Mouse (Mus musculus) embryonic facial prominence, embryonic 15.5 days (tissue): ENCODE measurements around the gene Bpifb3. TPM values are rescaled to one million over a fixed set of nuclear protein-coding genes. Genes with fewer than 3 reads are reported as not detected.

Experiments used
- ATAC-seq: fragments of 200-750 bp; cut with Nextera tagmentation; 2 replicates; pipeline ENCODE4 v1.8.0; 2017; ENCODE audit warnings: low read depth, moderate TSS enrichment; ENCODE audit not compliant: insufficient number of reproducible peaks, low FRiP score, low TSS enrichment
- H3K27ac ChIP-seq: fragments of 300-500 bp; sonication (generic); replicated peaks from 2 replicates; pipeline ENCODE4 v1.5.1; 2015; ENCODE audit warnings: mild to moderate bottlenecking, inconsistent platforms
- H3K27me3 ChIP-seq: fragments of 300-500 bp; sonication (generic); 2 replicates; pipeline ENCODE4 v1.6.1; 2015; ENCODE audit warnings: inconsistent platforms
- H3K36me3 ChIP-seq: fragments of 300-500 bp; sonication (generic); 2 replicates; pipeline ENCODE4 v1.6.1; 2015; ENCODE audit warnings: mild to moderate bottlenecking, inconsistent platforms
- H3K4me1 ChIP-seq: fragments of 300-500 bp; sonication (generic); 2 replicates; pipeline ENCODE4 v1.6.1; 2015; ENCODE audit warnings: inconsistent platforms
- H3K4me2 ChIP-seq: fragments of 300-500 bp; sonication (generic); replicated peaks from 2 replicates; pipeline ENCODE4 v1.6.1; 2015; ENCODE audit warnings: mild to moderate bottlenecking, inconsistent platforms
- H3K4me3 ChIP-seq: fragments of 300-500 bp; sonication (generic); replicated peaks from 2 replicates; pipeline ENCODE4 v1.5.1; 2015; ENCODE audit warnings: mild to moderate bottlenecking, inconsistent platforms
- H3K9ac ChIP-seq: fragments of 300-500 bp; sonication (generic); 2 replicates; pipeline ENCODE4 v1.6.1; 2015; ENCODE audit warnings: inconsistent platforms
- H3K9me3 ChIP-seq: fragments of 300-500 bp; sonication (generic); replicated peaks from 2 replicates; pipeline ENCODE4 v1.6.1; 2016; ENCODE audit warnings: inconsistent platforms
- WGBS: fragments of 180-500 bp; shearing (Covaris S2); methylation state at CpG from one replicate; pipeline ENCODE4 v1.1.7; 2015; 5-methylcytosine and 5-hydroxymethylcytosine counted together
- polyA plus RNA-seq: library from polyadenylated mRNA; unstranded; fragments of >200 nt; fragmentation: Nextera tagmentation; extraction: Ambion mirVana; gene quantifications from 2 replicates; pipeline ENCODE4 v1.2.1, GENCODE M21; 2015

Gene Bpifb3
- polyA plus RNA-seq, 1 experiment from 2014 or later = 0.21 TPM

DNA sequence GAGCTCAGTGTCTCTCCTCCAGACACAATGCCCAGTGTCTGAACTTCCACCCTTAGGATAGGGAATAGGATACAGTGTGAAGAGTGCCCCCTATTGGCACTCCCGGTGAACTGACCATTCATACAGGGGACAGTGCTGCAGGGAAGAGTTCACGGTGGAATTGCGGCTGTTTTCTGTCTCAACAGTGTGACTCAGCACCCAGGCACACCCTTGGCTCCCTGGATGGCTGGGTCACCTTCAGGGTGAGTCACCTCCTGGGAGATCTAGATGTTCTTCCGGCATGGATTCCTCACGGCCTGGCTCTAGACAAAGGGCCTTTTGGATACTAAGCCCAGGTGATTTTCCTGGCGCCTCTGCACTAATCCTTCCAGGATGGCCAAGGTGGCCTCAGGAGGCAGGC, 17.3 kb downstream of the Bpifb3 start:
- no peak overlapping the region for H3K9ac ChIP-seq
- WGBS = 85% methylated on average over 6 of the region's 6 CpGs
- no peaks in the 10 kb centered on the region for H3K9me3 ChIP-seq
- no peak overlapping the region for H3K4me3 ChIP-seq
- no peak overlapping the region for H3K4me2 ChIP-seq
- H3K27me3 ChIP-seq = no peaks in the 10 kb centered on the region
- no peak for ATAC-seq
- no peak overlapping the region for H3K27ac ChIP-seq
- no peaks in the 10 kb centered on the region for H3K36me3 ChIP-seq
- no peaks in the 10 kb centered on the region for H3K4me1 ChIP-seq

- H3K9me3 ChIP-seq = no peaks in the 10 kb centered on the region
- WGBS = 68% methylated on average over 5 of the region's 5 CpGs
- H3K4me2 ChIP-seq = no peak within 1 kb of the TSS
- H3K4me3 ChIP-seq = no peak within 1 kb of the TSS
- no peaks in the 10 kb centered on the region for H3K4me1 ChIP-seq
- H3K9ac ChIP-seq = no peak within 1 kb of the TSS
- no peak within 1 kb of the TSS for H3K27ac ChIP-seq
- H3K27me3 ChIP-seq = no peaks in the 10 kb centered on the region
- no peak for ATAC-seq
- no peaks in the 10 kb centered on the region for H3K36me3 ChIP-seq
Measured at GRCm38 (mm10) chr2:153937843-153938242, 19.8 kb downstream of the Bpifb3 start, which contains the start of gene Bpifb4. Bpifb4 (plus strand) TSS chr2:153938212.

- ATAC-seq = no peak
- Histone ChIP-seq H3K27me3 (no peaks in the 10 kb centered on the region), H3K36me3 (no peaks in the 10 kb centered on the region), H3K9me3 (no peaks in the 10 kb centered on the region), H3K27ac (no peak overlapping the region), H3K4me3 (no peak overlapping the region), H3K4me2 (no peak overlapping the region), H3K4me1 (no peaks in the 10 kb centered on the region), H3K9ac (no peak overlapping the region)
- 37% methylated on average over 3 of the region's 3 CpGs for WGBS
Measured at GRCm38 (mm10) chr2:153943537-153943936, 25.5 kb downstream of the Bpifb3 start.

DNA sequence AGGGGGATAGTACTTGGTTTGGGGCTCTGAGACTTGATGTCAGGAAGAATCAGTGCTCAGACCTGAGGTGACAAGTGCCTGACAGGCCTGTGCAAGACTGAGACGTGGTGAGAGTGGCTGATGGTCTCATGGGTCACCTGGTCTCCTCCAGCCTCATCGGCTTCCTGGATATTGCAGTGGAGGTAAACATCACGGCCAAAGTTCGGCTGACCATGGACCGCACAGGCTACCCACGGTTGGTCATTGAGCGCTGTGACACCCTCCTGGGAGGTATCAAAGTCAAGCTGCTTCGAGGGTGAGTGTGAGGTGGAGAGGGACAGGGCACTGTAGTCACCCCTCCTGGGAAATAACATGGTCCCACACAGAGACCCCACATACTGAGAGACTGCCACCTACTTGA, 26.5 kb downstream of the Bpifb3 start:
- no peak overlapping the region for H3K4me2 ChIP-seq
- H3K4me3 ChIP-seq = no peak overlapping the region
- no peaks in the 10 kb centered on the region for H3K4me1 ChIP-seq
- H3K27me3 ChIP-seq = no peaks in the 10 kb centered on the region
- H3K9me3 ChIP-seq = no peaks in the 10 kb centered on the region
- H3K36me3 ChIP-seq = no peaks in the 10 kb centered on the region
- H3K9ac ChIP-seq = no peak overlapping the region
- no peak overlapping the region for H3K27ac ChIP-seq
- 88% methylated on average over 8 of the region's 8 CpGs for WGBS
- no peak for ATAC-seq

DNA sequence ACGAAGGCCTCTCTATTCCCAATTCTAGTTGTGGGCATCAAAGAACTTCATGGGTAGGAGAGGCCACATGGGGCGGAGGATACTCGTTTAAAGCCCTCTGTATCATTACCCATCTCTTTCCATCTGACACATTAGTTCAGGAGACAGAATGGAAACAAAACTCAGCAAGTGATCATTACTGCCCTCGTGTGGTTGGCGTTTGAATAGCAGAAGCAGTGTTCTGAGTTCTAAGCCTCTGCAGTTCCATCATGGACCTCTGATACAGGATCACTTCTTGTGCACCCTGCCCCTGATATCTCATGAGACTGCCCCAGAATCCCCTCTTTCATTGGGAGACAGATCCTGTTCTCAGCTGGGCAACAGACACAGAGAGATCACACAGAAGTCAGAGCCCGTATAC, 34.9 kb downstream of the Bpifb3 start:
- no peaks in the 10 kb centered on the region for H3K9me3 ChIP-seq
- no peak overlapping the region for H3K9ac ChIP-seq
- no peaks in the 10 kb centered on the region for H3K27me3 ChIP-seq
- no peak overlapping the region for H3K4me3 ChIP-seq
- H3K27ac ChIP-seq = no peak overlapping the region
- WGBS = 28% methylated on average over 6 of the region's 6 CpGs
- H3K4me2 ChIP-seq = no peak overlapping the region
- ATAC-seq = no peak
- H3K4me1 ChIP-seq = no peaks in the 10 kb centered on the region
- no peaks in the 10 kb centered on the region for H3K36me3 ChIP-seq

DNA sequence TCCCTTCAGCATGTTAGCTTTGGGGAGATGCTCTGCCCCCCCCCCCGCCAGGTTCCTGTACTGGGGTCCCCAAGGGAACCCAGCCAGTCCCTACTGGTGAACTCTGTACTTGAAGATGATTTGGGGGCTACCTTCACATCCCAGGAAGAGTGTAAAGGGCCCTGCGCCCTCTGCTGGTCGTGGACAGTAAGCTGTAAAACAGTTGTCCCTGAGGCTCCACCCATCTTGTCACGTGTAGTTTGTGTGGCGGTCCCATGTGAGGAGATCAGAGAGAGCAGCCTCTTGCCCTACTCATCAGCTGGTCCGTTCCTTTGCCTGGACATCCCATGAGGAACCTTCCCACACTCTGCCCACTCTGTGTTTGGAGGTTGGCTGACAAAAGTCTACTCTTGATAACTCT, 35.8 kb downstream of the Bpifb3 start:
- Histone ChIP-seq H3K9ac (no peak overlapping the region), H3K27ac (no peak overlapping the region), H3K27me3 (no peaks in the 10 kb centered on the region), H3K4me1 (no peaks in the 10 kb centered on the region), H3K4me3 (no peak overlapping the region), H3K9me3 (no peaks in the 10 kb centered on the region), H3K4me2 (peak overlapping the region; percentile 34), H3K36me3 (no peaks in the 10 kb centered on the region)
- 10% methylated on average over 6 of the region's 6 CpGs for WGBS
- ATAC-seq = no peak

DNA sequence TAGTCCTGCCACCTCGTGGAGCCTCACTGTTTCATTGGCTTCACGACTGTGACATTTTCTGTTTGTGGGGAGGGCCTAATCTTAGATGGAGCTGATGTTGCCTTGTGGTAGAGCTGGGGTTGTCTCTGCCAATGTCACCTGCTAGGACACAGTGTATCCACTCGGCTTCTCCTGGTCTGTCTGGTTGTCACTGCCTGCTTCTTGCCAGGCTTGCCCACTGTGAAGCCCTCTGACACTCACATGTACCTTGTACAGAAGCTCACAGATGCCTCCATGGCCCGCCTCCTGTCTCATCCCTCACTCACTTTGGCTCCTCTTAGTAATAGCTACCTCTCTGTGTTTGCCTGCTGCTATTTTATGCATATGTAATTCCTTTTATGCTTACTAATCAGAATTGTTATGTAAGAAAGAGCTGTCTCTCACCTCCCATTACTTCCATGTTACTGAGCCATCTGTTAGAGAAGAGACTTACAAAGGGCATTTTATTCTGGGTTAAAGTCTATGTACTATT, 44.8 kb downstream of the Bpifb3 start:
- Histone ChIP-seq H3K9me3 (no peaks in the 10 kb centered on the region), H3K4me1 (no peaks in the 10 kb centered on the region), H3K27me3 (no peaks in the 10 kb centered on the region), H3K36me3 (no peaks in the 10 kb centered on the region), H3K27ac (no peak overlapping the region), H3K4me2 (no peak overlapping the region), H3K4me3 (no peak overlapping the region), H3K9ac (no peak overlapping the region)
- ATAC-seq = no peak
- WGBS = 69% methylated on average over 4 of the region's 4 CpGs

- H3K27ac ChIP-seq = no peak overlapping the region
- H3K4me3 ChIP-seq = no peak overlapping the region
- no peak overlapping the region for H3K9ac ChIP-seq
- no peaks in the 10 kb centered on the region for H3K9me3 ChIP-seq
- no peak for ATAC-seq
- WGBS = 90% methylated on average over 1 of the region's 1 CpGs
- no peaks in the 10 kb centered on the region for H3K36me3 ChIP-seq
- H3K4me1 ChIP-seq = no peaks in the 10 kb centered on the region
- H3K4me2 ChIP-seq = no peak overlapping the region
- H3K27me3 ChIP-seq = no peaks in the 10 kb centered on the region
Measured at GRCm38 (mm10) chr2:153963334-153963733, 45.3 kb downstream of the Bpifb3 start.

DNA sequence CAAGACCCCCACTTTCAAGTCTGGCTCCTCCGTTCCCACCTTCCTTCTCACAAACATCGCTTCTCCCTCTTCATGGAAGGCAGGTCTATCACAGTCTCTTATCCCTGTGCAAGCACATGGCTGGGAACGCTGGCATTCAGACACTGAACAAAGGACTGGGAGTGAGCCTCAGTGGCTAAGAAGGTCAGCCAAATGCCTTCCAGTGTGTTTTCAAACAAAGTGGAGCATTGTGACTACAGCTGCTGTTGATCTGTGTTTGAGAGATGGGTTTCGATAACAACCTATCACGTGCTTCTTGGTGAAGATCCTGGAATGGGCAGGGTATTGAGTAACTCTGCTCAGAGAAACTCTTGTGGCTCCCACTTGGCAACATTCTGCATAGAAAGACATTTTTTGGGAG, 52.2 kb downstream of the Bpifb3 start:
- H3K36me3 ChIP-seq = no peaks in the 10 kb centered on the region
- no peaks in the 10 kb centered on the region for H3K27me3 ChIP-seq
- ATAC-seq = no peak
- H3K4me1 ChIP-seq = no peaks in the 10 kb centered on the region
- WGBS = 50% methylated on average over 5 of the region's 5 CpGs
- no peak overlapping the region for H3K4me2 ChIP-seq
- H3K9ac ChIP-seq = no peak overlapping the region
- no peak overlapping the region for H3K27ac ChIP-seq
- no peak overlapping the region for H3K4me3 ChIP-seq
- H3K9me3 ChIP-seq = no peaks in the 10 kb centered on the region

DNA sequence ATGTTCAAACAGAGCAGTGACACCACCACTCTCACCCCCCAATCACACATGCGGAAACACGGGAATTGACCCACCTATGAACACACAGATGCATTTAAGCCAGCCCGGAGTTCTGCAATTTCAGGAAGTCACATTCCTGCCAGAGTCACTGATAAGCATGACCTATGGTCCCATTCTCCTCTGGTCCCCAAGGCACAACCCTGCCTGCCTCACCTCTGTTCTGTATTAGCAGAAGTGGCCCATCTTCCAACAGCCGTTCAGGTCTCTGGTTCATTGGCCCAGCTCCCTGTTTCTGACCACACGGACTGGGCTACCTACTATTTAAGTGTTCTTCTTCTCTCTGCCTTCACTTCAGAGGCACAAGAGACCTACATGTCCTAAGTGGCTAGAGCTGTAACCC, 56.6 kb downstream of the Bpifb3 start, which contains the start of gene Bpifa6:
Gene Bpifa6, plus strand, starts transcription at position 364 of the 400 bp plus-strand sequence.
- WGBS = 50% methylated on average over 5 of the region's 5 CpGs
- Histone ChIP-seq H3K4me2 (no peak within 1 kb of the TSS), H3K4me1 (no peaks in the 10 kb centered on the region), H3K9ac (no peak within 1 kb of the TSS), H3K9me3 (no peaks in the 10 kb centered on the region), H3K27me3 (no peaks in the 10 kb centered on the region), H3K36me3 (no peaks in the 10 kb centered on the region), H3K4me3 (no peak within 1 kb of the TSS), H3K27ac (no peak within 1 kb of the TSS)
- ATAC-seq = no peak
